Mouse (Mus musculus): ENCODE measurements around the gene Mllt1.

GRCm38 (mm10) chr17:56929101-56929500 lies 6.1 kb downstream of the Mllt1 start:
- TF ChIP-seq POLR2A (IDR thresholded peaks at IDR 0.05; ENCODE audit: insufficient read length, low read depth) (no peak), TCF3 (IDR thresholded peaks at IDR 0.05; ENCODE audit: insufficient read length, low read depth) (no peak), USF1 (IDR thresholded peaks at IDR 0.05; ENCODE audit: low read depth) (no peak), POLR2AphosphoS2 (IDR thresholded peaks at IDR 0.05; ENCODE audit: insufficient read length, low read depth) (no peak), MYOD1 (IDR thresholded peaks at IDR 0.05; ENCODE audit: control insufficient read depth in 1 of 3, insufficient read length in 2 of 3, low read depth in 2 of 3) (no peak), E2F4 (IDR thresholded peaks at IDR 0.05; ENCODE audit: insufficient read depth) (no peak), MAX (IDR thresholded peaks at IDR 0.05; ENCODE audit: low read depth) (no peak), SRF (IDR thresholded peaks at IDR 0.05; ENCODE audit: control insufficient read depth, insufficient read length, low read depth) (no peak), CEBPB (IDR thresholded peaks at IDR 0.05; ENCODE audit: insufficient read depth, poor library complexity, severe bottlenecking) (no peak)
